Mouse (Mus musculus) brain, embryonic 14.5 days (tissue): ENCODE data around the gene Crlf1.

Source experiments
- CTCF ChIP-seq: fragments of 200-500 bp; IDR thresholded peaks from 2 replicates; pipeline ENCODE4 v1.5.1; 2012; ENCODE audit warnings: inconsistent platforms, mild to moderate bottlenecking, moderate library complexity, borderline replicate concordance; ENCODE audit not compliant: insufficient read depth, insufficient read length; ENCODE audit errors: extremely low read depth
- POLR2A ChIP-seq: fragments of 200-500 bp; IDR thresholded peaks from 2 replicates; pipeline ENCODE4 v1.6.1; 2012; ENCODE audit warnings: mild to moderate bottlenecking, inconsistent platforms, borderline replicate concordance; ENCODE audit not compliant: poor library complexity, insufficient read depth, insufficient read length, severe bottlenecking; ENCODE audit errors: extremely low read depth

GRCm38 (mm10) chr8:70534281-70534680 lies 41.3 kb downstream of the Crlf1 start:
- TF ChIP-seq CTCF = no peak
- TF ChIP-seq POLR2A = no peak
